Mouse (Mus musculus) right cerebral cortex, postnatal 25 days (tissue): Measurements from ENCODE around the gene Rras.

Source experiments
- DNase-seq: peaks from one replicate; pipeline ENCODE4 v3.0.0; 2022

The Rras gene

DNA sequence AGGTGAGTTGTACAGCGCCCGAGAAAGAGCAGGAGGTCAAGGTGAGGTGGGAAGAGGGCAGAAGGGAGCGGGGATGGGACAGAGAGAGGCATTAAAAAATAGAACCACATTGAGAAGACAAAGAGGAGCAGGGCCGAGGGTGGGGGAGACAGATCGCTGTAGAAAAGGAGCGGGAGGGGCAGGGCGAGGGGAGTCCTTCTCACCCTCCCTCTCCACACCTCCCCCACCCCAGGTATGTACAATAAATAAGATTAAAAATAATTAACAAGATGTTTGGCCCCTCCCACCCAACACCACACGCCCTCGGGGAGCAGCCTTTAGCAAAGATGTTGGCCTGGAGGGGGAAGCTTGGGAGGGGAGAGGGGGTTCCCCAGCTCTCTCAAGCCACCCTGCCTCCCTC is 10.0 kb downstream of the Rras start:
- DNase-seq: no peak

GRCm38 (mm10) chr7:45028351-45028750 is 10.6 kb downstream of the Rras start:
- DNase-seq: no peak

GRCm38 (mm10) chr7:45029995-45030394 is 12.2 kb downstream of the Rras start:
- DNase-seq: no peak

DNA sequence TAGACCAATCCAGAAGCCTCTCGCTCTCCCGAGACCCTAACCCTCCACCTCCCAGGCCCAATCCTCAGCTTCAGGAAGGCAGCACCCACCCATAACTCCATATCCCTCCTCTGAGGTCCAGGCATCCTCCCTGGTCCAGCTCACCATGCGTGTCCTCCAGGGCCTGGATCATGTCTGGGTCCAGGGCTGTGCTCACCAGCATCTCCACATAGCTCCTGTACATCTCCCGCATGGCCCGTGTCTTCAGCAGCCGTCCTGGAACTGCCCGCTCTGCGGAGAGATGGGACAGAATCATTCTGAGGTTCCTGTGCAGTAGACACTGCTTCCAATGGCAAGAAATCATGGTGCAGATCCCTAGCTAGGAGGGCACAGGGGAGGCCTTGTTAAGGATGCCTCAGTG is 13.1 kb downstream of the Rras start:
- no peak for DNase-seq

DNA sequence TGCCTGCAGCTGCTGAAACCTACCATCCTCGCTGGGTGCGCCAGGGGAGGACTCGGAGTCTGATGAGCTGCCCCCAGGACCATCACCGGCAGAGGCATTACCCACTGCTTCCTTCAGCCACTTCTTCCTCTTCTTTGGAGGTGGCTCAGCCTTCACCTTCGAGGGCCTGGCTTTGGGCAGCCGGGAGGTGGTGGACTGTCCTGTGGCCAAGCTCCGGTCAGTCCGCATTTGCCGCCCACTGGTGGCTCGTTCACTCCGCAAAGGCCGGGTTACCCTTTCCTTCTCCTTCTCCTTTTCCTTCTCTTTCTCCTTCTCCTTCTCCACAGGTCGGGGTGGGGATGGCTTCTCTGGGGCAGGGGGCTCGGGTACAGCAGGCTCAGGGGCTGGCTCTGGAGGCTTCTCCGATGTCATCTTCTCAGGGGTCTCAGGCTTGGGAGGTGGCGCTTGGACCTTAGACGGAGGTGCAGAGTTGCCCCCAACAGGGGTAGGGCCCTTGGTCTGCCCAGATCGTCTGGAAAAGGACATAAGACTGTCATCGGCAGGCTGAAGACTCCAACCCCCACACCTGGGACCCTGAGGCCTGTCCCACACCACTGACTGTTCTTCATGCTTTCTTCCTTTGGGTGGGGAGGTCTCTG is 16.1 kb downstream of the Rras start:
- DNase-seq: no peak

DNA sequence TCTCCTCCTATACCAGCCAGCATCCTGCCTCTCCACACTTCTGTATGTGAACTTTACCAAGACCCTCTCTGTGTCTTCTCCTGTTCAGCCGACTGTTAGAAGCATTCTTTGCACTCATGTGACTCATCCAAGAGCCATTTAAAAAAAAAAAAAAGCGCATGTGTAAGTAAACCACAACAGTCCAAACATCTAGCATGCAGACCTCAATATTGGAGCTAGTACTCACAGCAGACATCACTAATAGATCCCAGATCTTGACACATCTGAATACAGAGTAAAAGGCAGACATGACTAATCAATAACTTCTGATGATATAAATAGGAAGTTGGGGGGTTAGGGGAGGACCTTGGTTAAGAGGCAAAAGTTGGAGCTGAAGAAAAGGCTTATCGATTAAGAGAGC is 17.9 kb downstream of the Rras start:
- no peak for DNase-seq

DNA sequence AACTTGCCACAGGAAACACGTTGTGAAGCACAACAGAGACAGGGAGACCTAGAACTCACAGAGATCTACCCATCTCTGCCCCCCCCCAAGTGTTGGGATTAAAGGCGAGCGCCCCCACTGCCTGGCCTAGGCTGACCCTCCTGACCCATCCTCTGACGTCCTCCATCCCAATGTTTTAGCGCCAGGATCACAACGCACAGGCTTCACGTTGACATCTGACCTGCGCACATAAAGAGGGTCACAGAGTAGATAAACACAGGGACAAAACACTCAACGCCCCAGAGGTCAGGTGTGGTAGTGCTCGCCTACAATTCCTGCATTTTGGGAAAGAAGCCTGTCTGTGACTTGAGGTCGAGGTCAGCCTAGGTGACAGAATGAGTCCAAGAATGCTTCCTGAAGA is 18.9 kb downstream of the Rras start:
- no peak for DNase-seq

- DNase-seq: no peak
Observed at GRCm38 (mm10) chr7:45037720-45038361, 20.1 kb downstream of the Rras start.

DNA sequence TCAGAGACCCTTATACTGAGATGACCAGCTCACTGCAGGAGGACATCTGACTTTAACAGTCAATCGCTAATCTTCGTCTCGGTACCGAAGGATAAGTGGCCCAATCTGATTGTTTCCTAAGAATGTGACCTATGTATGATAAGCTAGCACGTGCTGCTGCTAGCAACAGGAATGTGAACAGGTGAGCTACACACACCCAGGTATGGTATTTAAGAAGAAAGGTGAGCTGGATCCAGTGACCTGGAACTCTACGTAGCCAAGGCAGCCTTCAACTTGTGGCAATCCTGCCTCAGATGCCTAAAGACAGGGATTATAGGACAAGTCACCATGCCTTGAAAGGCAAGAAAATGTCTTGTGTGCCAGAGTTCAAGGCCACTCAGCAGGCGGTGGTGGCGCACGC is 20.6 kb downstream of the Rras start:
- DNase-seq: no peak

DNA sequence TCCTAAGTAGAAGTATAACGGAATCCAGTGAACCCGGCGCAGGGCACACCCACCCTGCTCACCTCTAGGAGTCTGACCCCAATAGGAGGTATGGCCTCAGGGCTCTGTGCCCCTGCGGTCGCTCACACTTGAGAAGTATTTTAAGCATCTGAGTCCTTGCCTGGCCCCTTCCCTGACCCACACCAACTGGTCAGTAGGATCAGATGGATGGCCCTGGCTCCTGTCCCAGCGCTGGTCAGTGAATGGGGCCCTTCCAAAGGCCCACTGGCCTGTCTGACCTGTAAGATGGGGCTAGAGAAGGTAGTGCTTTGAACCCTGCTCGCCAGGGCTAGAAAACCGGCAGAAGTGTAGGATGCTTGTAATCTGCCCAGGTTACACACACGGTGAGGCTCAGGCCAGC is 23.1 kb downstream of the Rras start:
- no peak for DNase-seq

DNA sequence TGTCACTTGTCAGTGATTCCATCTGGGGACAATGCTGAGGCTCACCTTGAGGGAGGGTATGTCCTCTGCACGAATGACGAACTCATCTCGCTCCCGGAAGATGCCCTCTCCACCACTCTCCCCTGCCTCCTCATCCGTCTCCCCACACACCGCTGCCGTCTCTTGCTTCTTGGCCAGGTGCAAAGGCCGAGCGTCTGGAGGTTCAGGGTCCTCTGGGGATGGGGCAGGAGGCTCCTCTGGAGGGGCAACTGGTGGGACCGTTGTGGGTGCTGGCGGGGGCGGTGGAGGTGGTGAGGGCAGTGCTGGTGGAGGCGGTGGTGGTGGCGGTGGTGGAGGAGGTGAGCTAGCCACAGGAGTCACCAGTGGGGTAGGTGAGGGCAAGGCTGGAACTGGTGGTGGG is 25.5 kb downstream of the Rras start:
- DNase-seq: no peak

DNA sequence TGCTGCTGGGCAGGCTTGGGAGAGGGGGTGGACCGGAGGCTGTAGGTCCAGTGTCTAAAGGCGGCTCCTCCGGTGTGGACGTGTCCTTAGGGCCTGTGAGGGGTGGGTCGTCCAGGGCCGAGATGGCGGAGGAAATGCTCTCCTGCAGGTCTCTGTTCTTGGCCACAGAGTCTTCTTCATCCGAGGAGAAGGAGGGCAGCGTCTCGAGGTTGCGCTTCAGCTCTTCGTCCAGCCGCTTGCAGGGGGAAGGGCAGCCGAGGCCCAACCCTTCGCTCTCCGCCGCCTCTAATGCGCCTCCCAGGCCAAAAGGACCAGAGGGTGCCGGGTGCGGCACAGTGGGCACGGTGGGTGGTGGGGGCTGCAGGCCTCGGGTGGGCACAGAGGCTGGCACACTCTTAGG is 28.0 kb downstream of the Rras start:
- DNase-seq: no peak

- no peak for DNase-seq
Observed at GRCm38 (mm10) chr7:45046853-45047350, 29.1 kb downstream of the Rras start.

DNA sequence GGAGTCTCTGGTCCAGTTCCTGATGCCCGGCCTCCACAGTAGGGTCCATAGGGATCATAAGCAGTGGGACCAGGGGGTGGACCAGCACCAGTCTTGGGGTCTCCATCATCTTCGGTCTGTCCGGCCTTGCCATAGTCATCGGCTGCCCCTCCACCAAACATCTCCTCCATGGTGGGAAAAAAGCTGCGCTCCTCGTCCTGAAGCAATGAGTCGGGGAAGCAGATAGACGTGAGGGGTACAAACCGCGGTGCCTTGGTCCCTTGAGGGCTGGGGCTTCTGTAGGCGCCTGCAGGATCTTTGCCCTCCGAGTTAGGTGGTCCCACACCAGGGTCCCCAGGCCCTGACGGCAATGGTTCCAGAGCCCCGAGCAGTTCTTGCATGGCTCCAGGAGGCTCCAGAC is 29.7 kb downstream of the Rras start:
- DNase-seq: no peak

DNA sequence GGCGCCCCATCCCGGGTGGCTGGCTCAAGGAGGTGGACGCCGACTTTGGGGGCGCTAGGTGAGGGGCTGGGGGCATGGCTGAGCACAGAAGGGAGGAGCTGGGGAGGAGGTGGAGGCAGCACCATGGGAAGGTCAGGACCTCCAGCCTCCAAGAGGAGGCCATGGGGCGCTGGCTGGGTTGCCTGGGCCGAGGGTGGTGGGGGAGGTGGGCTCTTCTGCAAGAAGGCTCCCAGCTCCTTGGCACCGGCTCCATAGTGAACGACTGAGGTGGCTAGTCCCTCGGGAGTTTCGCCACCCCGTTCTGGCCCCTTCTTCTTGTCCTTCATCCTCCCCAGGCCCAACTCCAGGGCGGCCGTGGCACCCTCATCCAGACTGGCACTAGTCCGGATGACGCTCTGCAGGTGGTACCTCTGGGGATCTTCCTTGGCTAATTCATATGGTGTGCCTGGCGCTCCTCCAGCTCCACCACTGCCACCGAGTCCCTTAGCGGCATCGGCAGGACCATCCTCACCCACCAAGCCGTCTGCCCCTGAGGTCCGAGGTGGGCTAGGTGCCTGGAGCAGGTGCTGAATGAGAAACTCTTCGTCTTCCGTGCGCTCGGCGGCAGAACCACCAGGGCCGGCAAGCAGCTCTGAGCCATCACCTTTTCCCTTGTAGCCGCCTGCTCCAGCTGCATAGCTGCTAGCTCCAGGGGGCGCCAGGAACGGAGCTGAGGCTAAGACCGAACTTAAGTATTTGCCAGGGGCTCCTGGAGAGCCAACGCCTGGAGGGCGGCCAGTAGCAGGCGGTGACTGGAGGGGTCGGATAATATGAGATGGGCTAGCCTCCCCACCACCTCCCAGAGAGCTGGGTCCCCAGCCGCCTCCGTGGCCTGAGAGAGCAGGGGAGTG is 30.5 kb downstream of the Rras start:
- DNase-seq: no peak

DNA sequence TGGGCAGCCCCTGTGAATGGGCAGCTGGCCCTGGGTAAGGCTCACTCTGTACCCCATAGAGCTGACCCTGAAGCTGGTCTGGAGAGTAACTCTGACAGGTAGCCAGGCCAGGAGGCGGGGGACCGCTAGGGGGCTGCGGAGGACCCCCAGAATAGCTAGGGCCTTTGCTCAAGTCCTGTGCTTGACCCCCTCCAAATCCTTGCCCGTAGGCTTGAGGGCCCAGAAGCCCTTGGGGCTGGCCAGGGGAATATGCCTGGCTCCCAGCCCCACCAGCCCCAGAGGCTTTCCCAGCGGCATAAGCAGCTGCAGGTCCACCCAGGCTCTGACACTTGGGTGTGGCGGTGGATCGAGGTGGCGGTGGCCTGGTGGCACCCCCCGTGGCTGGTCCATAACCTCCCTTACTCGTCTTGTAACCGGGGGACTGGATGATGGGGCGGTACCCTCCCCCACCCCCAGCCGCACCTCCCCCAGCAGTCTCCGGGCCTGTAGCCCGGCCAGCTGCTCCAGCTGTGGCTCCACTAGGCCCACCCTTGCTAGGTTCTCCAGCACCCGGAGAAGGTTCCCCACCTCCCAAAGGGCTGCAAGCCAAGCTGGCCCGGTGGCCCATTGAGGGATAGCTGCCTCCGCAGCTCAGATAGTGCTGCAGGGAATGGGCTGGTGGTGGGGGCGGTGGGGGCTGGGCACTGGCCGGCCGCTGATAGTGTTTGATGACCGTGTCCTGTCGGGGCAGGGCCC is 31.3 kb downstream of the Rras start:
- no peak for DNase-seq

DNA sequence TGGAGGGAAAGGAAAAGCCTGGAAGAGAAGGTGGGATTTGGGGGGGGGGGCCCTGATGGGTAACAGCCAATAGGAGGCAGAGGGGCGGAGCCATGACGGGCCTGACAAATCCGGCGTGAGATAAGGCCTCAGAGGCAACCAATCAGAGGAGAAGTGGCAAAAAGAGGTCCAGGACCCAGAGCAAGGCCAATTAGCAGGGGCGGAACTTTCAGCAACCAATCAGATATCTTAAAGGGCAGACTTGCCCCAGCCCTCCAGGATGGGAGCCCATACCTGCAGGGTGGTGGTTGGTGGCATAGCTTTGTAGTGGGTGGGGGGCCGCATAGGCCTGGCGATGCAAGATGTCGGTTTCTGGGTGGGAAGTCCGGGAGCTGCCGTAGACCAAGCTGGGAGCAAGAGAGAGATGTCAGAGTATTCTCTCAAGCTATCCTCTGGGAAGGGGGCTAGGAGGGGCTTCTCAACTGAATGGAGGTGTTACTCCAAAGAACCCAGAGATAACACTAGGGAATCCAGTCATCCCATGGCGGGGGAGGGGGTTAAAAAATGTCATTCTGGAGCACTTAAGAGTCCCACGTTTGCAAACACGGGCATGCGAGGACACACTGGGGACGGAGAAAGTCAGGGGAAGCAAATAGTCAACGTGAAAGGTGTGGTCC is 33.3 kb downstream of the Rras start:
- peak; percentile 65 for DNase-seq

DNA sequence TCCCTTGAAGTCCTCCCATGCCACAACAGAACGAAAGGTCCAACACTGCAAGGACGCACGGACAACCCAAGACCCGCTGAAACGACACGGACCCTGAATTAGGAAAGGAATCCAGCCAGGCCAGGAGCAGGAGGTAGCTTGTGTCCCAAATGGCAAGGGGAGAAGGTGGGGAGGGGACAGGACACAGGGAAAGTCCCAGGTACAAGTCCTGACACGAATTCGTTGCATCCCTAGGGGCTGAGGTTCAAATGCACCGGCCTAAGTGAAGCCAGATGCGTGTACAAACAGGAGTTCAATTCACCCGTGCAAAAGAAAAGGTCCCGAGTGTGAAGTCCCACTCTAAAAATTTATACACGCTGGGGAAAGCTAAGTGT is 33.8 kb downstream of the Rras start:
- no peak for DNase-seq

DNA sequence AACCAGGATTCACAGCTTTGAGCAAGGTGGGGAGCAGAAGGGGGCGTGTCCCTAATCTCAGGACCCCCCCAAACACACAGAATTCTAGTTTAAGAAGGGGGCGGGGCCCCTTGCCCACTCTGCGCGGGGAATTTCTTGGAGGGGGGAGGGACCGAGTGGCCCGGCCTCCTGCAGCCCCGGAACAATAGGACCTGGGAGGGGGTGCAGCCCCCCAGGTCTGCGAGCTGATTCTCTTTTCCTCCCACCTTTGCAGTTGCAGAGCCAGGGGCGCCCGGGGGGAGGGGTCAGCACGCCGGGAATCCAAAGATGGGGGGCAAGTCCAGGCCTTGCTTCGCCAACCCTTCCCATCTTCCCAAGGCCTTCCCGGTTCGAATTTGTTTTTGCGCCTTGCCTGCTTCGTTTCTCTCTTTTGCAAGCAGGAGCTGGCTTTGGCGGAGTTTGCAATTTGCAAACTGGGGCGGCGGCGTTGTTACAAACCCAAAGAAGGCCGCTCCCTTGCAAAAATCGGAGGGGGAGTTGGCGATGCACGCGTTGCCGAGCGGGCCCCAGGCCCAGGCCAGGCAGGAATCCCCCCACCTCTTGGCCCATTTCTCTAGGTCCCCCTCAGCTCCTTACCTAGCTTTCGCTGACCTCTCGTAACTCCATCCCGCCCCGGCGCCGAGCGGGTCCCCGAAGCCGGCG is 34.6 kb downstream of the Rras start:
- peak; percentile 67 for DNase-seq

GRCm38 (mm10) chr7:45052862-45053116 is 35.0 kb downstream of the Rras start, which contains the start of gene Prr12:
TSS of gene Prr12 (minus strand) at chr7:45052881.
- DNase-seq: no peak

DNA sequence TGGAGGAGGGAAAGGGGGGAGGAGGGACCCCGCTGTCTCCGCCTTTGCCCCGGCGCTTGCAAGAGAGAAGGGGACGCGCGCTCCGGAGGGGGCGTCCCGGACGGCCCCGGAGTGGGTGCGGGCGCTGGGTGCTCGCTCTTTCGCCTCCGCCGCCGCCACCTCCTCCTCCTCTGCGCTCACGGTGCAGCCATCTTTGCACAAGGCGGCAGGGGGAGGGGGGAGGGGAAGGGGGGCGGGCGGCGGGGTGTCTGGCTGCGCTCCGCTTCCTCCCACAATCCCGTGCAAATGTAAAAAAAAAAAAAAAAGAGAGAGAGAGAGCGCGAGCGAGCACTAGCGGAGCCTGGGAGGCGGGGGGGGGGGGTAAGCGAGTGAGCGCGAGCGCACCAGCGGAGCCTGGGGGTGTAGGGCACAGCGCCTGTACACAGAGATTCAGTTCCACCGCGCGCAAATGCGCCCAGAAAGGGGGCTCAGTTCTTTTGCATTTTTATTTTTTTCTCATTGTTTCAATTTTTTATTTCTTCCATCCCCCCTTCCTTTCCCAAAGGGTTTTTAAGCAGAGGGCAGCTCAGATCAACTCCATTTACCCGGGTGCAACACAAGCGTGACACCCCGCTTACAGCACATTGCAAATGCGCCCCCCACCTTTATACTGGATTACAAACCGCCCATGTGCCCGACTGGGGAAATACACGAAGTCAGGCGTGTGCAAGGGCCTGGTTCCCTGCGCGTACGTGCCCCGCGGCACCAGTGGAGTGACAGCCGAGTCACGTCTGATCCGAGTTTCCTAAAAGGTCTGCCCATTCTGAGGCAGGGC is 35.6 kb downstream of the Rras start:
- DNase-seq: peak; percentile 70
